Mouse (Mus musculus) small intestine, adult 2 months (tissue): ENCODE data around the gene 4930518I15Rik. TPM values are rescaled to one million over a fixed set of nuclear protein-coding genes. Genes with fewer than 3 reads are reported as not detected.

Experiments
- H3K27ac ChIP-seq: fragments of 200-500 bp; 2 replicates; pipeline ENCODE4 v1.5.1; 2012; ENCODE audit warnings: low read depth, low read length, control low read depth, inconsistent platforms; ENCODE audit not compliant: insufficient read depth
- H3K27me3 ChIP-seq: fragments of 200-500 bp; 2 replicates; pipeline ENCODE4 v1.6.1; 2012; ENCODE audit warnings: mild to moderate bottlenecking, moderate library complexity, low read length, inconsistent platforms; ENCODE audit not compliant: control insufficient read depth, insufficient read depth
- H3K36me3 ChIP-seq: fragments of 200-500 bp; 2 replicates; pipeline ENCODE4 v1.6.1; 2012; ENCODE audit warnings: mild to moderate bottlenecking, low read length, control low read depth, inconsistent platforms; ENCODE audit not compliant: control insufficient read depth, insufficient read depth
- H3K4me1 ChIP-seq: fragments of 200-500 bp; 2 replicates; pipeline ENCODE4 v1.6.1; 2012; ENCODE audit warnings: low read length, inconsistent platforms, mixed read lengths; ENCODE audit not compliant: control insufficient read depth, insufficient read depth, insufficient read length
- H3K4me3 ChIP-seq: fragments of 200-500 bp; 2 replicates; pipeline ENCODE4 v1.5.1; 2012; ENCODE audit warnings: low read depth, mild to moderate bottlenecking, control low read depth, inconsistent platforms, low read length, moderate library complexity
- CTCF ChIP-seq: fragments of 200-500 bp; IDR thresholded peaks from 2 replicates; pipeline ENCODE4 v1.5.1; 2012; ENCODE audit warnings: low read depth, mild to moderate bottlenecking, control low read depth, inconsistent platforms, low read length, moderate library complexity, mixed read lengths; ENCODE audit not compliant: insufficient replicate concordance, insufficient read length; ENCODE audit errors: extremely low read depth
- POLR2A ChIP-seq: fragments of 200-500 bp; IDR thresholded peaks from 2 replicates; pipeline ENCODE4 v1.6.1; 2012; ENCODE audit warnings: low read depth, mild to moderate bottlenecking, control low read depth, inconsistent platforms, low read length, moderate library complexity
- WGBS: fragments of 180-500 bp; shearing (Covaris S2); methylation state at CpG from one replicate; pipeline ENCODE4 v1.1.7; 2018; 5-methylcytosine and 5-hydroxymethylcytosine counted together
- polyA plus RNA-seq: library from polyadenylated mRNA; depleted of rRNA; stranded (reverse); fragments of >200 nt; gene quantifications from 2 replicates; pipeline ENCODE4 v1.2.3, GENCODE M21; 2012

The 4930518I15Rik gene
- polyA plus RNA-seq, 1 experiment = 0.37 TPM

DNA sequence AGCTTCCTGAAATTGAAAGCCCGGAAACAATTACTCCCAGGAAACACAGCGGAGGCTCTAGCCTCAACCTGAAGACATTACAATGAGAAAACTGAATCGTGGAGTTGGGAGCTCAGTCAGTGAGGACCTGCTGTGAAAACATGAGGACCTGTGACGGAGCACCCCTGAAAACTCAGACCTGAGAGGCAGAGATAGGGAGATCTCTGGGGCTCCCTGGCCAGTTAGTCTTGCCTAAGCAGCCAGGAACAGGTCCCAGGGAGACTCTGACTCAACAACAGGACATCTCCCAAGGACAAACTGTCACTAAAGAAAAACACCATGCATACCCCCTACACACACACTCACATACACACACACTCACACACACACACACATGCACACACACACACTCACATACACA, 40.6 kb upstream of the 4930518I15Rik start:
- no peak overlapping the region for H3K4me3 ChIP-seq
- 47% methylated on average over 4 of the region's 4 CpGs for WGBS
- H3K36me3 ChIP-seq = no peaks in the 10 kb centered on the region
- TF ChIP-seq POLR2A (no peak), CTCF (no peak)
- no peak overlapping the region for H3K27ac ChIP-seq
- no peaks in the 10 kb centered on the region for H3K27me3 ChIP-seq
- no peaks in the 10 kb centered on the region for H3K4me1 ChIP-seq

DNA sequence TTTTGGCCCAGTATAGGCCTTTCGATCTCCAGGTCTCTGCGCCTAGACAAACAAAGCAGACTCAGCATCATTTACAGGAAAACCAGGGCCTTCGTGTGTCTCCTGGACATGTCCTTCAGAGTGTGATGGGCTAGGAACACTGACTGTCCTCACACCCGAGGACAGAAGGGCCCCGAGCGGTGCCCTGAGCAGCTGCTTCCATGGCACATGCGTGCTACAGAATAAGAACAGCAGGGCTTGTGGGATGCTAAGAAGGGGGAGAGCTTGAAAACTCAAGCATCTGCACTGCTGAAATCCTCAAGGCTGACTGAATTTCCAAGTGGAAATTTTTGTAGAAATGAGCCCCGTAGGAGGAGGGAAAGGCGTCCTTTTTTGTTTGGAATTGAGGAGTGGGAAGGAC, 39.3 kb upstream of the 4930518I15Rik start:
- no peak for TF ChIP-seq CTCF
- no peak for TF ChIP-seq POLR2A
- 85% methylated on average over 9 of the region's 9 CpGs for WGBS
- no peak overlapping the region for H3K4me3 ChIP-seq
- no peaks in the 10 kb centered on the region for H3K36me3 ChIP-seq
- no peaks in the 10 kb centered on the region for H3K4me1 ChIP-seq
- H3K27ac ChIP-seq = no peak overlapping the region
- H3K27me3 ChIP-seq = no peaks in the 10 kb centered on the region

DNA sequence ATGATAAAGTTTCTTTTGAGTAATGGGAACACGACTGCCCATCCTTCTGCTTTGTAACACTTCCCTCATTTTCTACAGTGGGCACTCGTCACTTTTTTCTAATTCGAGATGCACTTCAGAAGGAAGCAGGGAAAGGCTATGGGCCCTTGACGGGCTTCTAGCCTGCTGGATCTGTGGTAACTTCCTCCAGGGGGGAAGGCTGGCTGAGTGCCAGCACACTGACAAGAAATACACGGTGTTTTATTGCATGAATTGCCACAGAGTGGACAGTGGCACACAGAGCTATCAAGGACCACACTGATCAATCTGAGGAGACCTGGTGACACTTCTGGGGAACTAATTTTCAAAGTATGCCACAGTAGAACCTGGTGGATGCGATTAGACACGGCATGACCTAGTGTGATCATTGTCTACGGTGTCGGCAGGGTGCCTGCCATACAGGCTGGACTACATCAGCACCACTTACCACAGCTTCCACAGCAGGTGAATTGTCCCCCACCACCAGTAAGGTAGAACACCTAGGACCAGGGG, 38.7 kb upstream of the 4930518I15Rik start:
- TF ChIP-seq POLR2A (no peak), CTCF (no peak)
- Histone ChIP-seq H3K4me1 (no peaks in the 10 kb centered on the region), H3K27me3 (no peaks in the 10 kb centered on the region), H3K36me3 (no peaks in the 10 kb centered on the region), H3K27ac (no peak overlapping the region), H3K4me3 (no peak overlapping the region)
- WGBS = 62% methylated on average over 9 of the region's 9 CpGs

DNA sequence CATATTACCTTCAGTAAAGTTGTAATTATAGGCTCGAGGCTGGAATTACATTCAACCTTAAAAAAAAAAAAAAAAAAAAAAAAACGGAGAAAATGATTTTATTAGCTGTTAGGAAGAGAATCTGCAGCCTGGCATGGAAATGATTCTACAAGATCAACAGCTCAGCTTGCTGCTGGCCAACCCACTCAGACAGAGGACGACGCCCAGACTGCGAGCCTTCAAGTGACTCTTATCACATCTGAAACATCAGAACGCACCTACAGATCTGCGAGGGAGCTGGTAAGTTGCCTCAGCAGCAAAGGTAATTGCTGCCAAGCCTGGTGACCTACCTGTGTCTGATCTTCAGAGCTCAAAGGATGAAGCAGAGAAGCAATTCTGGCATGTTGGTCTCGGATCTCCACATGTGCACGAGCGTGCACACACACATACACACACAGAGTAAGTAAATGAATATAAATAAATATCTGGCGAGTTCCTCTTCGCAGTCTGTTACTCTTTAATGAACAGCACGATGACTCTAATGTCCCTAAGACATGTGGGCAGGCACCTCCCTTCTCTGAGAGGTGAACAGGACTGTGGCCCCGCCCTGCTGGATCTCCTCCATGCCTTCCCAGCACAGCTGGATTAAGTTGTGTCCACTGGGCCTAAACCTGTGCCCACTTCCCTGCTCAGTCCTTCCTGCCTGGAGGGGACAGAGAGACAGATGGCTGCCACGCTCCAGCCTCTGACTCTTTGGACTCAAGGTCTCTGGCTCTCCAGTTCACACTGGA, 36.9 kb upstream of the 4930518I15Rik start:
- Histone ChIP-seq H3K27me3 (no peaks in the 10 kb centered on the region), H3K27ac (no peak overlapping the region), H3K36me3 (no peaks in the 10 kb centered on the region), H3K4me3 (no peak overlapping the region), H3K4me1 (no peaks in the 10 kb centered on the region)
- TF ChIP-seq CTCF (no peak), POLR2A (no peak)
- 23% methylated on average over 15 of the region's 15 CpGs for WGBS

DNA sequence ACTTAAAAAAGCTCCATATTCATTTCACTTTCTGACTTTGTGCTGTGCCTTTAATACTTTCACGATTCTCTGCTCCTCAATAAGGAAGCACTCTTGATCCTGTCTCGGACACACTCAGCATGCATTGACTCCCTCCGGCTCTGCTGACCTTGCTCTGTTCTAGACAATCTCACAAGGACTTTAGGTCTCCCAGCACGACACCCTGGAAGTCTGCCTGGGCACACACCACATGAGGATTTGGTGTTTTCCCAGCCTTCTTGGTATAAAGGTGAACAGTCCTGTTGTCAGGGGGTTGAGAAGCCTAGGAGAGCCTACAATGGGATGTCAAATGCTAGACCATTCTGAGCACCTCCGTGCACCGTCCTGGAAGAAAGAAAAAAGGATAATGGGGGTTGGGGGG, 35.1 kb upstream of the 4930518I15Rik start:
- TF ChIP-seq CTCF = no peak
- no peak for TF ChIP-seq POLR2A
- H3K4me3 ChIP-seq = no peak overlapping the region
- H3K27me3 ChIP-seq = no peaks in the 10 kb centered on the region
- 69% methylated on average over 6 of the region's 6 CpGs for WGBS
- H3K4me1 ChIP-seq = no peaks in the 10 kb centered on the region
- no peak overlapping the region for H3K27ac ChIP-seq
- H3K36me3 ChIP-seq = no peaks in the 10 kb centered on the region

DNA sequence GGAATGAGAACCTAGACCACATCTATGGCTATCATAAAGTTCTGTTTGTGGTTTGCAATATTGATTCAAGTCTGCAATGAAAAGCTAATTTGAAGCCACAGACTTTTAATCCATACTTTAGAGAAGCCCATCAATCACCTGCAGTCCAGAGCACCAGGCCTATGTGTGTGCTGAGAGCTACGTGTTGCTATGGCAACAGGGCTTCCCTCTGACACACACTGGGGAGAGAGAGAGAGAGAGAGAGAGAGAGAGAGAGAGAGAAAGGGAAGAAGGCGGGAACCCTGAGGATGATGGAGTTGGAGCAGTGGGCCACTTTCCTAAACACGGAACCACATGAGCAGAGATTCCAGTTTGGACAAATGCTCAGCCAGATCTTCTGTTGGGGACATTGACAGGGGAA, 34.5 kb upstream of the 4930518I15Rik start:
- Histone ChIP-seq H3K27ac (no peak overlapping the region), H3K27me3 (no peaks in the 10 kb centered on the region), H3K4me3 (no peak overlapping the region), H3K36me3 (no peaks in the 10 kb centered on the region), H3K4me1 (no peaks in the 10 kb centered on the region)
- 70% methylated on average over 3 of the region's 3 CpGs for WGBS
- no peak for TF ChIP-seq CTCF
- no peak for TF ChIP-seq POLR2A

DNA sequence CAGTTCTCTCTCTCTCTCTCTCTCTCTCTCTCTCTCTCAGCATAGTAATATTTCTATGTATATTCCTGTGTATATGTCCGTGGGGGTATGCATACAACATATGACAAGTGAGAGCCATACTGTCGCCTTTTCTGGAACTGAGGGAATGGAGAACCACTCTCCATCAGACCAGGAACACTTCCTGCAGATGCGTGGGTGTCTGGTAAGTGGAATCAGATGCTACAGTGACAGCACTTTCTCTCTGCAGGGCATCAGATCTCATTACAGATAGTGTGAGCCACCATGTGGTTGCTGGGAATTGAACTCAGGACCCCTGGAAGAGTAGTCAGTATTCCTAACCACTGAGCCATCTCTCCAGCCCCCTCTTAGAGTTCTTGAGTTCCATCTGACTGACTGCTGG, 30.7 kb upstream of the 4930518I15Rik start:
- Histone ChIP-seq H3K27me3 (no peaks in the 10 kb centered on the region), H3K4me3 (no peak overlapping the region), H3K36me3 (no peaks in the 10 kb centered on the region), H3K27ac (no peak overlapping the region), H3K4me1 (peaks cover 2% of the 10 kb centered on the region; the same call in 1 of the 2 replicates)
- 79% methylated on average over 3 of the region's 3 CpGs for WGBS
- TF ChIP-seq CTCF (no peak), POLR2A (no peak)

DNA sequence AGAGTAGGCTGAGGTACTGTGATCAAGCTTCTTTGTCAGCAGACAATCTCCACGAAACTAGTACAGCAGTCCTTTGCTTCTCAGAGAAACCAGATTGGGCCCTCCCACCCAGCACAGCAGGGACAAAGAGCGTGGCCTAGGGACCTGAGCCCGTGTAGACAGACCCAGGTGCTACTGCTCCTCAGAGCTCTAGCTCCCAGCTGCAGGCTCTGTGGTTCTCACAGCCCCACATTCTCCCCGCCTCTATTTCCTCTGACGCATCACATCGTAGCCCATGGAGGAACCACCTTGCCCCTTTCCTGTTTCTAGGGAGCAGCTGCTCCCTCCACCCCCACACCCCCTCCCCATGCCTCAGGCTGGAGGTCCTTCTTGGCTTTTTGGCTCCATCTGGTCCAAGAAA, 29.3 kb upstream of the 4930518I15Rik start, which contains the start of gene Sla2:
Gene Sla2 (minus strand): TSS at position 176 of the 400 bp plus-strand sequence.
- H3K4me1 ChIP-seq = peaks cover 2% of the 10 kb centered on the region; the same call in 1 of the 2 replicates
- 66% methylated on average over 6 of the region's 6 CpGs for WGBS
- no peaks in the 10 kb centered on the region for H3K36me3 ChIP-seq
- H3K27ac ChIP-seq = peak within 1 kb of the TSS; percentile 66
- H3K4me3 ChIP-seq = peak within 1 kb of the TSS; percentile 55
- no peaks in the 10 kb centered on the region for H3K27me3 ChIP-seq
- TF ChIP-seq POLR2A = peak; percentile 37; the same call in 1 of the 2 replicates
- TF ChIP-seq CTCF = no peak
